Mouse (Mus musculus) ES-Bruce4 (cell line): Measurements from ENCODE around the gene Lpp.

Source experiments
- CTCF ChIP-seq: IDR thresholded peaks from one replicate; pipeline ENCODE4 v1.8.1; 2011; ENCODE audit warnings: low read depth, low read length
- EP300 ChIP-seq: IDR thresholded peaks from 2 replicates; pipeline ENCODE4 v1.6.1; 2011; ENCODE audit warnings: low read depth, low read length; ENCODE audit not compliant: insufficient read depth
- POLR2A ChIP-seq: IDR thresholded peaks from one replicate; pipeline ENCODE4 v1.8.1; 2011; ENCODE audit warnings: low read length; ENCODE audit not compliant: insufficient read depth

- TF ChIP-seq CTCF (no peak), POLR2A (no peak), EP300 (no peak)
Observed at GRCm38 (mm10) chr16:24518785-24519184, 125.5 kb downstream of the Lpp start.
